Mouse (Mus musculus): ENCODE data around the gene Cntfr.

The Cntfr gene

GRCm38 (mm10) chr4:41610594-41610980 lies 86.3 kb downstream of the Cntfr start:
- no peak for DNase-seq (ENCODE audit: low spot score)

- no peak for DNase-seq (ENCODE audit: low spot score)
Observed at GRCm38 (mm10) chr4:41609681-41610593, 87.0 kb downstream of the Cntfr start.

Measured in left cerebral cortex, adult 11 months (tissue).